Mouse (Mus musculus) embryo, embryonic 10 days (tissue): ENCODE data around the gene Scn7a.

Experiments used
- DNase-seq: peaks from one replicate; pipeline ENCODE4 v3.0.0-alpha.2; 2015; ENCODE audit warnings: low spot score

The Scn7a gene

DNA sequence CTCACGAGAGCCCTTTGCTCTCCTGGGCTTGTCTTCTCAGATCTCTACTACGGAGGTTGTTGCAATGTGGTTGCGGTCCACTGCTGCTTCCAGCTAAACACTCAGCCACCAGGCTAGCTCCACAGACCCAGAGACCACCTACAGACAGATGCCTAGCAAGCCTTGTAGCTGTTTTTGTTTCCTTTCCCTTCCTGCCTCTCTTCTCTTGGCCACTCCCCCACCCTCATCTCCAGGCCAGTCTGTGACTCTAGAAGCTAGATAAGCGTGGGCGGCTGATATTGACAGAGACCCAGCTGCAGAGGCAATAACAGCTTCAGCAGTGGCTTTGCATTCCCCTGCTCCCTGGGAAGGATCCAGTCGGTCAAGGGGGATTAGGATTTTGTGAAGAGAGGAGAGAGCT lies at the start of gene Scn7a:
Gene Scn7a (minus strand): TSS at position 150 of the 400 bp plus-strand sequence.
- DNase-seq, result peak; percentile 31

DNA sequence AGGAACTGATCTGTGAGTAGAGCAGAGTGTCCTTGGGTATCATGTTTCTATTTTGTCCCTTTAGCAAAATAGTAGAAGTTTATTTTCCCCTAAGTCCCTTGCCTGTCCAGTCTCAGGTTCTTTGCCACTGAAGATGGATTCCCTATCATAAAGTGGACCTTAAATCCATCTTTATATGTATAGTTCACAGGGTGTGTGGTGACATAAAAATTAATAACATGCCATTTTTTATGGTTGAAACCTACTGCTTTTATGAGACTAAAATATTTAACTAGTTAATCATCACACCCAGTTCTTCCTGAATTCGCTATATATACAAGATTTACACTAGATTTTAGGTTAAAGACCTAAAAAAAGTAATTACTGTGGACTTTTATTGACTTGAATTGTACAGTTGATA lies 43.0 kb upstream of the Scn7a start:
- no peak for DNase-seq

DNA sequence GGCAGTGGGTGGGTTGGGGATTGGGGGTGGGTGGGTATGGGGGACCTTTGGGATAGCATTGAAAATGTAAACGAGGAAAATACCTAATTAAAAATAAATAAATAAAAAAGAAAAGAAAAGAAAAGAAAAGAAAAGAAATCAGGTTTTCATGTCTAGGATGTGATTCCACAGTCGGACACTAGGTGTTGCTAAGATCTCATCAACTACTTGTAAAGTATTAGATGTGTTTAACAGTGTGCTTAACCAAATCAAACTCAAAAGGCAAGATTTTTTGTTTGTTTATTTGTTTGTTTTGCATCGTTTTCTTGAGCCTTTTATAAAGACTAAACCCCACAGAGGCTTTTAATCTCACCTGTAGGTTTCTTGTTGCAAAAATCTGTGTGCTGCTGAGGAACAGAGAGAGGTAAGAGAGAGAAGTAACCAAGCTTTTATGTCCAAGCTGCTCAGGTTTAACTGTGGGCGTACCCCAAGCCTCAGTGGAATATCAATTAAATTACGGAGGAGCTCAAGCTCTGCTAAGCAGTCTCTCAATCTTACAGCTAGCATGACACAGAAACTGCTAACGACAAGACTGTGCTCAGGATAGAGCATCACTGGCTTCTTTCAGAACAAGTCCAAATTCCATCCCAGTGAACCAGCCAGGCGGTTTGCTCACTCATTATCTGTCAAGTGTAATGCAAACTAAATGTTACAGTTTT lies 35.3 kb upstream of the Scn7a start:
- peak; percentile 20 for DNase-seq

DNA sequence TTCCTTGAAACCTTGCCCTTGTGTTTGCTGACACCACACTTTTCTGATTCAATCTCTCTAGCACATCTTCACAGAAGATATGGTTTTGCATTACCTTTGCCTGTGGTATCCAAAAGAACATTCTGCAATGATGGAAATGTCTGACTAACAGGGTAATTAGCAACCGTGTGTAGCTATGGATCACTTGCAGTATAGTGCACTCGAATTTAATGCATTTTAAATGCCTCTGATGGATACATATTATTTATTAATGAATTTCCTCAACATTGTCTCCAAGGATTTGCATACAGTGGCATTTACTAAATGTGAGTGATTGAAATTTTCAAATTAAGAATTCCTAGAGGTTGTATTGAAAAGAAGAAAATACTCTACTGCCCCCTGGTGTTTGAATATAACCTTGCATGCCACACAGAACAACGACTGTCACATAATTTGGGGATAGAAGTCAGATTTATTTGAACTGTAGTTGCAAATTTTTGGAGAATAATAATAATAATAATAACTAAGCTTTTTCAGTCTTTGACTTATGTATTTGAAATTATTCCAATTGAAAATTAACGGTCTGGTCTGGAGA lies 15.0 kb upstream of the Scn7a start:
- no peak for DNase-seq

DNA sequence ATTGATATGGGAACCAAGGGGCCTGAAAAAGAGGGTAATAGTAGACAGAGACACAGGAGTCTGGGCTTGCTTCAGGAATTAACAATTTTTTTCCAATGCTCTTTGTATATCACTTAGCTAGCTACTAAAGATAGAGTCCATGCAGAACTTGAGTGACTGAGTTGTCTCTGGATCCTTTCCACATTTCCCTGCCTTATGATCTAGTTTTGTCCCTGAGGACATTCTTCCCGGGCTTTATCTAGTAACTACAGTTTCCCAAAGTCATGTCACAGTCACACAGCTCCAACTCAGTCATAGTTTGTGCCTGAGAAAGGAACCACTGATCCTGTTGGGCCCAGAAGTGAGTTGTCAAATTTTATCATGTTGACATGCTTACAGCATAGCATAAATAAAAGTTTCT lies 12.8 kb upstream of the Scn7a start:
- no peak for DNase-seq

DNA sequence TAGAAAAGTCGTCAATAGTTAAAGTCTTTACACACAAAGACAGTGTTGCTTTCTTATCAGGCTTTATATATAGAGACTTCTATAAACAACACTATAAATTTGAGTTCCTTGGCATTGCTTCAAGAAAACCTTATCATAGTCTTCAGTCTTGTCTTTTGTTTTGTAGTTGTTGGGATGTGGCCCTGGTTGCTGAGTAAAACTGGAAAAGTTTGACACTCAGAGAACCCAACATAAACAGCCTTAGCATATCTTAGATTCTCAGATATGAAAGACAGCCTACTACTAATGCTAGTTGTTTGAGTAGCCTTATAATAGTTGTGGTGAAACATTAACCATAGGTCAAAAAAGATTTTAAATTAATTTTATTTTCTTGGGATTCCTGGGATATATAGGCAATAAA lies 6.9 kb upstream of the Scn7a start:
- DNase-seq, result no peak

DNA sequence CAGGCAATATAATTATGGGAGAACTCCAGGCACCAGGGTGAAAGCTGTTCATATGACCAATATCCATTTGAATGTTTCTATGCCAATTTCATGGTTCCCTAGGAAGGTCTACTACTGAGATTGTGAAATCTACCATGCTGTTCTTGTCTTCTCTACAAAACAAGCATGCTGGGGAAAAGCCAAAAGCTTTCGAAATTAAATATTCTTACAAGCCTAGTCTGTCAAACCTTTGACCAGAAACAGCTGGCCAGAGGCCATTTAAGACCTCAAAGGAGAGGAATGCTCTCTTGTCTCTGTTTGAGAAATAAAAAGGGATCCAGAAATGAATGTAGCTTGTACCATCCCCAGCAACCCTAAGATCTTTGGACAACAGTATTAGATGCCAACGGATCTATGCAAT lies 3.8 kb downstream of the Scn7a start:
- DNase-seq, result no peak

DNA sequence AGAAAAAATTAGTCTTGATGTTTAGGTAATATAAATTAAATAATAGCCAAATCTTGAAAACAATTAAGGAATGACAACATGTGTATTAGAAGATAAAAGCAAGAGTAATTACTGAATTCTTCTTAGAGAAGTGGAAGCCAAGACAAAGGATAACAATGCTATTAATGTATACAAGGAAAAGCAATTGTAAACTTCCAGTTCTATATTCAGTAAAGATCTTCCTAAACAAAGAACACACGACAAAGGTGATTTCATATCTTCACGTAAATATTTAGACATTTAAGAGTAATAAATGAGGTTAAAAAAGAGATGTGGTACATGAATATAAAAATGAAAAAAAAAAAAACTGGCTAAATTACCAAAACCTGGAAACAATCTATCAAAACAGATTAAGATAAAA lies 16.7 kb downstream of the Scn7a start:
- DNase-seq, result no peak

DNA sequence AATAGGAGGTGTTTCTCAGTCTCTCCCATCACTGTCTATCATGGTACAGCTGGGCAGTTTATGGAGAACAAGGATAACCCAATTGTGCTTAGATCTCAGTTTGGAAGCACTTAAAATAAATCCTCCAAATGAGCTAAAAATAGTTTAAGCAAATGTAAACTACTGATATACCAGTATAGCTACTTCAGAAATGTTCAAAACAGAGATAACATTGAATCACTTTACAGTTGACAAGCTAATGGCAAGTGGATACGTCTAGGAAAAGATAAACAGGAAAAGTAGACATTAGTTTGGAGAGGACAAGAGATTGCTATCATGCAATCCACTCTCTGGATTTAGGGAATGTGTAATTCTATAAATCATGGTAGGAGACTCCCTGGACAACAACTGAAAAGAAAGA lies 19.5 kb downstream of the Scn7a start:
- no peak for DNase-seq

DNA sequence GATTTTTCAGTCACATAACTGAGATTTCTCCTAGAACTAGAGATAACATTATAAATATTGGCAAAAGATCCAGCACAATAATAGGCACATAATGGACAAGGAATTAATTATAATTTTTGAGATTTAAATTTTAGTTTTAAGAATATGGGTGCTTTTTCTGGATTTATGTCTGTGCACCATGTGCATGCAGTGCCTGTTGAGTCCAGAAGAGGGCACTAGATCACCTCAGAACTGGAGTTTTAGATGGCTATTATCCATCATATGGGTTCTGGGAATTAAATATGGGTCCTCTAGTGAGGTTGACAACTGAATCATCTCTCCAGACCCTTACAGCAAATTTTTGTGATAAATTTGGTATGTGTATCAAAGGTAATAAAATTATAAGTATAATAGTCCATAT lies 21.8 kb downstream of the Scn7a start:
- peak; percentile 31 for DNase-seq

DNA sequence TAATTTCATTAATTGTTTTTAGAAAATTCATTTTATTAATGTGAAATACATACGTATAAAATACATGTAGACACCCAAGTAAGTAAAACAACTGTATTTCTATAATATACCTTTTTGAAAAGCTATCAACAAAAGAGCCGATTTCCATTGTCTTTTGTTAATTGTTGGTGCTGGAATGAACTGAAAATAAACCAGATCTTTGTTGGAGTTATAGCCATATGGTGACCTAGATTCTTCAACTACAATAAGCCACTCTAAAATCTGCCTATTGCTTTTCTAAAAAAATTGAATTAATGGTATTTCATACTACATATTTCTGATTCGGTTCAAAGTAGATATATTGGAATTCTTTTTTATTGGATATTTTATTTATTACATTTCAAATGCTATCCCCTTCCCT lies 56.7 kb downstream of the Scn7a start:
- DNase-seq, result no peak

DNA sequence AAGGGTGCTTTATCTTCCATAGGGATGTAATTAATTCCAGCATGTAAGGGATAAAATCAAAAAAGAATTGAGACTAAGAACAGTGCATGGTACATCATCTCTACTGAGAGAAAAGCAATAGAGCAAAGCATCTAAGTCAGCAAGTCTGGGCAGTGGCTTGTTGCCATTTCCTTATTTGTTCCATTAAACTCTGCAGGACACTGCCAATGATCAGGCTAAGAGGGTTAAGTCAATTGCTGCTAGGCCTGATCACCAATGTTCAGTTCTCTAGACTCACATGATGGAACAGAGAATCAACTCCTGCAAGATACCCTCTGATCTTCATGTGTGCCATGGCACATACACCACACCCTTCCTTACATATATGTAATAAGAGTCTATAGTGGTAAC lies 57.1 kb downstream of the Scn7a start:
- no peak for DNase-seq

DNA sequence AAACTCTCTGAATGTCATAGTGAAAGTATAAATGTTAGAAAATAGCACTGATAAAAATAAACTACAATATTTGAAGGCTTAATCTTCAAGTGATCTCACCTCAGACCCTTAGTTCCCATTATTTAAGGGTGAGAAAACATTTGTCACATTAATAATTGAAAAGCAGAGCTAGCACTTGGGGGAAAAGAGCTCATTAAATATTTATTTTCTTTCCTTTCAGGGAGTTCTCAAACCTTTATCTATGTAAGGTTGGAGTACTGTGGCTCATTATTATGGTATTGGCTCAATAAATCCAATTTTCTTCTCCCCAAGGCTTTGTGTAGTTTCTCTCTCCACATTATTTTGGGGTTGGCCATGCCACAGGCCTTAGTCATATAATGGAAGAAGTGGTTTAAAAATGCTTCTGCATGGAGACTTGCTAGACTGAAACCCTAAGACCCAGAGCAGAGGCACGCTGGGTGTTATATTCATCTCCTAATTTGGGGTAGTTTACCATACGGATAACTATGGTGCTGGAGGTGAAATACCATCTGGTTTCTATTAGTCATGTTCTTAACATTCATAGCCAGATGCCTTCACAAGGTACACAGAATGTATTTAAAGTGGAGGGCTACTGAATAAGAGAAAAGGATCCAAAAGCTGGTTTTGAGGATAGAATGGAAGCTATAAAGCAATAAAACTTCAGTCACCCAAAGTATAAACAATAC lies 57.7 kb downstream of the Scn7a start:
- no peak for DNase-seq

DNA sequence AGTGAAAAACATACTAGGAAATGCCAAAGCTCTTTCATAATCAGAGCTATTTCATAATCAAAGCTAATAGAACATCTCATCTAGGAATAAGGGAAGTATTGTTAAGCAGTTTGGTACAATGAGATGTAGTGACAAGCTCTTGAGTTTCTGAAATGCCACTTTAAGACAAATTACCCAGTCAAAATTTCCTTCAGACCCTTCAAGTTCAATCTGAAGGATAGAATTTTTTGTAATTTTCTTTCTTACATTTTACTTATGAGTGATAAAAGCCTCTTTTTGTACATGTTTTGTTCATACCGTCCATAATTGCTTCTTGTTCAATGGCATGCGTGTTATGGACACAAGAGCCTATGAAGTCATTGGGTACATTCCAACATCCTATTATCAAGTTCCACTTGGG lies 72.6 kb downstream of the Scn7a start:
- DNase-seq, result no peak

DNA sequence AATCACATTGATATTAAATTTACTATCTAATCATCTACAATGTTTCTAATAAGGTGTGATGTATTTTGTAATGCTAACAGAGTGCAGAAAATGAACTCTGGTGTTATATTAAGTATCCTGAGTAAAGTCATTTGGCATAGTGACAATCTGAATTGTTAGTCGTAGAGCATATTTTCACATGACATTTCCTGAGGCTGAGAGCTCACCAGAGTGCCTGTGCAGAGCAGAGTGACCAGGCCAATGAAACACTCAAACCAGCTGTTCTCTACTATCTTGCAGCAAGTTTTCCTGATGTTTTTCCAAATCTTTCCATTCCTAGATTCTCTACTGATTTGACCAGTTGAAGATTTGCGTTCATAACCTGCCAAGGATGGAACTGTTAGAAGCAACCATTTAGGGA lies 92.4 kb downstream of the Scn7a start:
- DNase-seq, result no peak

DNA sequence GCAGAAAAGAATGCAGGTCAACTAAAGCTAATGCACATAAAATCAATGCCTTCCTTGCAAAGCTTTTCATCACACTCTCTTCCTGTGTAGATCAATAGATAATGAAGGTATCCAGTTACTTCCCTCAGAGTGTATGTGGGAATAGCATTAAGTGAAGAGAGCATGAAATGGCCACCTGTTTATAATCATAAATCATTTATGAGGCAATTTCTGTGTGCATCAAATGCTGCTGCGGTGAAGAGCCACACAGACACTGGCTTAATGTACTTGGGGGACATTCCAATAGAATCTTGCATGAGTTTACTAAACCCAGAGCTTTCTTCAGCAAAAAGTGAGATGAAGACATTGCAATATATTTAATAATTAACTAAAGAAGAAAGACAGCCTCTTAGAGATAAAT lies 122.7 kb downstream of the Scn7a start:
- DNase-seq, result no peak

DNA sequence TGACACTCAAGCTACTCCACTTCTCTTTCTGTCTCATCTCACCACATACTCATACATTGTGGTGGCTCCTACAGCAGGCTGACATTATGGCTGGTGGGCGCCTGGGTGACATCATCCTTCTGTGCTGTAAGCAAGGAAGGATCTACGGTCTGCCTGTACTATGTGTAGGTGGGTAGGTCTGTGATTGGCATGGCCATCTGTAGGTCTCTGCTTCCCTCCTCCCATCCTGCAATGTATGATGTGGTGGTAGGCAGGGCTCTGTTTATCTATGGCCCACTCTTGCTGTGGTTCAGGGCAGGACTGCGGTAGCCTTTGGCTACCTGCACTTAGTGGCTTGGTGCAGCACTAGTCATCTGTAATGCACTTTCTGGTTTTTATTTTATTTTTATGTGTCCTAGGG lies 128.3 kb downstream of the Scn7a start:
- DNase-seq, result no peak

DNA sequence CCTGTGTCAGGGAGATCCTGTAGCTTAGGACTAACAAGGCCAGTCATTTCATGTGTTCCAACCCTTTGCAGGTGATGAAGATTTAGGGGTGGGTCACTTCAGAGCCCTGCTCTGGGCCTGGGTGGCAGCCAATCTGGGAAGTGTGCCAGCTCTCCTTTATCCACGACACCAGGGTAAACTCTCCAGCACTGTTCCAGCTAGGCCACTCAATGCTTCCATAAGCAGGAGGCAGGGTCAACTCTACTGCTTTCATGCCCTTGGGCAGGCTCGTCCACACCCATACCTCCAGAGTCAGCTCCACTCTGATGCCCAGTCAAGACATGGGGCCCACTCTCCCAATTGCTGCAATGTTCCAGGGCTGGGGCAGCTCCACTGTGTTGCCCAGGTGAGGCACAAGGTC lies 129.3 kb downstream of the Scn7a start:
- DNase-seq, result no peak

DNA sequence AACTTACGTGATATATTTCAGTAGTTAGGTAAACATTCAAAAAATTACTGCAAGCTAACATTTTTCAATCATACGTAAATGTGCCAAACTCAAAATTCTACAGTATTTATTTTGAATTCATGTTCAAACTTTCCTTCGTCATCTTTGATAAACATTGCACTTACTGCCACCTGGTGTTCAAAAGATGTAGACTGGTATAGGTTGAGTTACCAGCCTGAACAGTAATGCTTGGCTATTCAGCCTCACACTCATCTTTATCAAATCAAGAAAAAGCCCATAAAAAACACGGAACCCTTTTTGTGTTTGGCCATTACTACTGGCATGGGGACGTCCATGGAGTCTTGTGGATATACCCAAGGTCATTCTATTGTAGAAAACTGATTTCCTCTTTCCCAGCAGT lies 140.3 kb downstream of the Scn7a start:
- peak; percentile 68 for DNase-seq

DNA sequence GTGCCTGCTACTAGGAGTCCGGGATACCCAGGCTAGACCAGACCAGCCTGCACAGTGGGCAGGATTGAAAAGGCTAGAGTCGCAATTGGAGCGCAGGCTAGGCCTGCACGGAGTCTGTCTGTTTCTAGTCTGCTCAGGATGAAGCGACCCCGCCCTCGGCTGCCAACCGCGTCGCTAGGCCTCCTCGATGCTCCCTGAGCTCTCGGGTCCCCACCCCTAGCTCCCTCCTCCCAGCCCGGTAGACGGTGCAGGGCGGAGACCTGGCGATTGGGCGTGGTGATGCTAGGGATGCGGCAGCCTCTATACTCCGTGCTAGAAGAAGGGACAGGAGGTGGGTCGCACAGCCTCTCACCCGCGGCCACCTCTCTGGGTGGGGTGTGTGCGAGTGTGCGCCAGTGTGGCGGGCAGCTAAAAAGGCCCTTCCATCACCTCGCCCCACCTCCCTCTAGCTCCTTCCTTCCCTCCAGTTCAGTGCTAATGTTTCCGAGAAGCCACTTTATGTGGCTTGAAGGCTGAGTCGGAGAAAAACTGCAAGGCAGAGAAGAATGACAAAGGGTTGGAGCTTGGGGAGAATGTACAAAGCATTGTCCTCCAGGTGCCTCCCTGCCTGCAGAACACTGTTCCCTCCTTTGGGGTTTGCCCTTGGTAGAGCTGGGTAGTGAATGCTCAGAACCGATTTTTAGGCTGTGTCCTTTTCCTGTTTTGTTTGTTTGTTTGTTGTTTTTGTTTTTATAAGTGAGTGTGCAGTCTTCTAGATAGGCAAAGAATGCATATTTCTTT lies 149.9 kb downstream of the Scn7a start, which contains the start of gene Scn9a:
Gene Scn9a (minus strand): TSS at position 383 of the 780 bp plus-strand sequence.
- peak; percentile 67 for DNase-seq

DNA sequence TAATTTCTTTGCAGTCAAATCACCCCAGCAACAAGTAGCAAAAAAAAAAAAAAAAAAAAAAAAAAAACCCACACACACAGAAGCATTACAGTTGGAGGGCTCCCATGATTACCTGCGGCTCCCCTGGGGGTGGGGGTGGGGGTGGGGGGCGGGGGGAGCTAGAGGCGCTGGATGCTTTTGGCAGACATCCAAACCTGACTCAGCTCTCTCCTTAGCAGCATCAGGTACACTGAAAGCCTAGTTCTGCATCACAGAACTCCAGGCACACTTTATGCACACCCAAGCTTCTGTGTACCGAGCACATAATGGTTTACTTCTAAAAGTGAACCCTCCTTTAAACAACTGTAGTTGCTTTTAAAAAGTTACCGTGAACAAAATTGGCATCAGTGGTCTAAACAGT lies 152.0 kb downstream of the Scn7a start:
- DNase-seq, result no peak
